Mouse (Mus musculus): Measurements from ENCODE around the gene Rasgef1a. TPM values are rescaled to one million over a fixed set of nuclear protein-coding genes. Genes with fewer than 3 reads are reported as not detected.

Gene Rasgef1a
- polyA plus RNA-seq, 1 experiment from 2014 or later: 0.24 TPM

- Histone ChIP-seq H3K4me1 (no peaks in the 10 kb centered on the region), H3K9me3 (no peaks in the 10 kb centered on the region), H3K9ac (no peak overlapping the region), H3K4me2 (replicated peaks) (no peak overlapping the region), H3K36me3 (no peaks in the 10 kb centered on the region), H3K27me3 (replicated peaks) (no peaks in the 10 kb centered on the region), H3K27ac (no peak overlapping the region), H3K4me3 (no peak overlapping the region)
- WGBS: 80% methylated on average over 9 of the region's 9 CpGs
- ATAC-seq (ENCODE audit: low FRiP score, low read depth): no peak
These were observed 25.0 kb downstream of the Rasgef1a start for GRCm38 (mm10) chr6:118036118-118036805.

GRCm38 (mm10) chr6:118036866-118037265 is 25.6 kb downstream of the Rasgef1a start:
- no peak overlapping the region for H3K4me2 ChIP-seq (replicated peaks)
- WGBS: 71% methylated on average over 5 of the region's 5 CpGs

GRCm38 (mm10) chr6:118045180-118045579 is 33.9 kb downstream of the Rasgef1a start:
- 51% methylated on average over 4 of the region's 4 CpGs for WGBS

More at GRCm38 (mm10) chr6:118036866-118037265, 25.6 kb downstream of the Rasgef1a start:
- Histone ChIP-seq H3K36me3 (no peaks in the 10 kb centered on the region), H3K4me1 (no peaks in the 10 kb centered on the region), H3K9ac (no peak overlapping the region), H3K27me3 (replicated peaks) (no peaks in the 10 kb centered on the region), H3K4me3 (no peak overlapping the region), H3K27ac (no peak overlapping the region), H3K9me3 (no peaks in the 10 kb centered on the region)
- ATAC-seq (ENCODE audit: low FRiP score, low read depth): no peak

GRCm38 (mm10) chr6:118045892-118046291 is 34.7 kb downstream of the Rasgef1a start:
- H3K9ac ChIP-seq: no peak overlapping the region
- no peak overlapping the region for H3K4me2 ChIP-seq (replicated peaks)
- no peaks in the 10 kb centered on the region for H3K9me3 ChIP-seq
- no peaks in the 10 kb centered on the region for H3K27me3 ChIP-seq (replicated peaks)
- ATAC-seq (ENCODE audit: low FRiP score, low read depth): no peak
- H3K27ac ChIP-seq: no peak overlapping the region
- no peaks in the 10 kb centered on the region for H3K4me1 ChIP-seq
- no peaks in the 10 kb centered on the region for H3K36me3 ChIP-seq
- no peak overlapping the region for H3K4me3 ChIP-seq
- 68% methylated on average over 7 of the region's 7 CpGs for WGBS

More at GRCm38 (mm10) chr6:118045180-118045579, 33.9 kb downstream of the Rasgef1a start:
- H3K36me3 ChIP-seq: no peaks in the 10 kb centered on the region
- no peak overlapping the region for H3K4me2 ChIP-seq (replicated peaks)
- no peak overlapping the region for H3K4me3 ChIP-seq
- no peaks in the 10 kb centered on the region for H3K9me3 ChIP-seq
- ATAC-seq (ENCODE audit: low FRiP score, low read depth): no peak
- no peaks in the 10 kb centered on the region for H3K27me3 ChIP-seq (replicated peaks)
- no peak overlapping the region for H3K27ac ChIP-seq
- no peaks in the 10 kb centered on the region for H3K4me1 ChIP-seq
- no peak overlapping the region for H3K9ac ChIP-seq

GRCm38 (mm10) chr6:118046511-118046910 is 35.3 kb downstream of the Rasgef1a start:
- Histone ChIP-seq H3K4me3 (no peak overlapping the region), H3K4me1 (no peaks in the 10 kb centered on the region), H3K9me3 (no peaks in the 10 kb centered on the region), H3K36me3 (no peaks in the 10 kb centered on the region), H3K27me3 (replicated peaks) (no peaks in the 10 kb centered on the region), H3K27ac (no peak overlapping the region), H3K4me2 (replicated peaks) (no peak overlapping the region), H3K9ac (no peak overlapping the region)
- 82% methylated on average over 3 of the region's 3 CpGs for WGBS
- no peak for ATAC-seq (ENCODE audit: low FRiP score, low read depth)

GRCm38 (mm10) chr6:118046924-118047323 is 35.7 kb downstream of the Rasgef1a start:
- Histone ChIP-seq H3K27ac (no peak overlapping the region), H3K27me3 (replicated peaks) (no peaks in the 10 kb centered on the region), H3K9ac (no peak overlapping the region), H3K4me1 (no peaks in the 10 kb centered on the region), H3K9me3 (no peaks in the 10 kb centered on the region), H3K36me3 (no peaks in the 10 kb centered on the region), H3K4me3 (no peak overlapping the region), H3K4me2 (replicated peaks) (no peak overlapping the region)
- ATAC-seq (ENCODE audit: low FRiP score, low read depth): no peak

GRCm38 (mm10) chr6:118047811-118048505 is 36.7 kb downstream of the Rasgef1a start:
- Histone ChIP-seq H3K9me3 (no peaks in the 10 kb centered on the region), H3K4me1 (no peaks in the 10 kb centered on the region), H3K36me3 (no peaks in the 10 kb centered on the region), H3K4me3 (no peak overlapping the region), H3K27ac (no peak overlapping the region), H3K9ac (no peak overlapping the region), H3K27me3 (replicated peaks) (no peaks in the 10 kb centered on the region), H3K4me2 (replicated peaks) (no peak overlapping the region)
- WGBS: 79% methylated on average over 4 of the region's 4 CpGs
- no peak for ATAC-seq (ENCODE audit: low FRiP score, low read depth)

- Histone ChIP-seq H3K9me3 (no peaks in the 10 kb centered on the region), H3K9ac (no peak overlapping the region), H3K27ac (no peak overlapping the region), H3K4me1 (no peaks in the 10 kb centered on the region), H3K36me3 (no peaks in the 10 kb centered on the region), H3K4me3 (no peak overlapping the region), H3K27me3 (replicated peaks) (no peaks in the 10 kb centered on the region), H3K4me2 (replicated peaks) (no peak overlapping the region)
- no peak for ATAC-seq (ENCODE audit: low FRiP score, low read depth)
- WGBS: 84% methylated on average over 6 of the region's 6 CpGs
These were observed 38.5 kb downstream of the Rasgef1a start for GRCm38 (mm10) chr6:118049776-118050175.

- no peak overlapping the region for H3K27ac ChIP-seq
- H3K9me3 ChIP-seq: no peaks in the 10 kb centered on the region
- H3K4me2 ChIP-seq (replicated peaks): no peak overlapping the region
- no peak overlapping the region for H3K4me3 ChIP-seq
- no peaks in the 10 kb centered on the region for H3K27me3 ChIP-seq (replicated peaks)
- ATAC-seq (ENCODE audit: low FRiP score, low read depth): no peak
- H3K9ac ChIP-seq: no peak overlapping the region
- WGBS: 91% methylated on average over 4 of the region's 4 CpGs
- no peaks in the 10 kb centered on the region for H3K4me1 ChIP-seq
- H3K36me3 ChIP-seq: no peaks in the 10 kb centered on the region
These were observed 40.2 kb downstream of the Rasgef1a start for GRCm38 (mm10) chr6:118051474-118051873.

GRCm38 (mm10) chr6:118055209-118055608 is 44.0 kb downstream of the Rasgef1a start:
- H3K9ac ChIP-seq: no peak overlapping the region
- ATAC-seq (ENCODE audit: low FRiP score, low read depth): no peak
- no peaks in the 10 kb centered on the region for H3K9me3 ChIP-seq
- no peaks in the 10 kb centered on the region for H3K36me3 ChIP-seq
- 92% methylated on average over 10 of the region's 10 CpGs for WGBS
- H3K4me1 ChIP-seq: no peaks in the 10 kb centered on the region
- no peak overlapping the region for H3K27ac ChIP-seq
- H3K4me2 ChIP-seq (replicated peaks): no peak overlapping the region
- no peak overlapping the region for H3K4me3 ChIP-seq
- no peaks in the 10 kb centered on the region for H3K27me3 ChIP-seq (replicated peaks)

GRCm38 (mm10) chr6:118061266-118061665 is 50.0 kb downstream of the Rasgef1a start:
- Histone ChIP-seq H3K4me3 (no peak overlapping the region), H3K36me3 (no peaks in the 10 kb centered on the region), H3K4me1 (peaks cover 11% of the 10 kb centered on the region), H3K9ac (no peak overlapping the region), H3K4me2 (replicated peaks) (no peak overlapping the region), H3K27me3 (replicated peaks) (peaks cover 6% of the 10 kb centered on the region; the same call in 1 of the 2 replicates), H3K27ac (no peak overlapping the region), H3K9me3 (no peaks in the 10 kb centered on the region)
- 88% methylated on average over 4 of the region's 4 CpGs for WGBS
- ATAC-seq (ENCODE audit: low FRiP score, low read depth): no peak

- Histone ChIP-seq H3K27ac (no peak overlapping the region), H3K9ac (no peak overlapping the region), H3K4me1 (peaks cover 19% of the 10 kb centered on the region), H3K4me2 (replicated peaks) (no peak overlapping the region), H3K9me3 (no peaks in the 10 kb centered on the region), H3K36me3 (no peaks in the 10 kb centered on the region), H3K27me3 (replicated peaks) (peaks cover 20% of the 10 kb centered on the region), H3K4me3 (no peak overlapping the region)
- ATAC-seq (ENCODE audit: low FRiP score, low read depth): no peak
- WGBS: 71% methylated on average over 5 of the region's 5 CpGs
These were observed 52.0 kb downstream of the Rasgef1a start for GRCm38 (mm10) chr6:118063266-118063665.

Measured in neural tube, embryonic 12.5 days (tissue).